Mouse (Mus musculus): Measurements from ENCODE around the gene Rnf5. TPM values are rescaled to one million over a fixed set of nuclear protein-coding genes. Genes with fewer than 3 reads are reported as not detected.

The Rnf5 gene
- polyA plus RNA-seq, 1 experiment from 2014 or later: 104 TPM

GRCm38 (mm10) chr17:34593752-34594525 is 9.6 kb downstream of the Rnf5 start:
- Histone ChIP-seq H3K4me1 (ENCODE audit: control insufficient read depth, insufficient read depth, low read length) (peaks cover 54% of the 10 kb centered on the region), H3K4me2 (replicated peaks; ENCODE audit: low read depth, low read length) (peak overlapping the region; percentile 88), H3K4me3 (ENCODE audit: low read depth, low read length) (peak overlapping the region; percentile 87), H3K36me3 (ENCODE audit: control insufficient read depth, insufficient read depth, low read length) (peaks cover 17% of the 10 kb centered on the region), H3K27ac (ENCODE audit: low read length) (peak overlapping the region; percentile 99; the same call in 1 of the 2 replicates), H3K27me3 (ENCODE audit: control insufficient read depth, insufficient read depth, low read length) (no peaks in the 10 kb centered on the region), H3K9ac (replicated peaks; ENCODE audit: low read depth, low read length) (peak overlapping the region; percentile 95), H3K9me3 (ENCODE audit: control insufficient read depth, low read depth, low read length) (no peaks in the 10 kb centered on the region)
- ATAC-seq (ENCODE audit: insufficient number of reproducible peaks, insufficient read depth, low FRiP score, low read depth): no peak; the same call in 1 of the 2 replicates
- 40% methylated on average over 33 of the region's 34 CpGs for WGBS

GRCm38 (mm10) chr17:34592581-34593549 is 10.6 kb downstream of the Rnf5 start:
- H3K9me3 ChIP-seq (ENCODE audit: control insufficient read depth, low read depth, low read length): no peaks in the 10 kb centered on the region
- peaks cover 17% of the 10 kb centered on the region for H3K36me3 ChIP-seq (ENCODE audit: control insufficient read depth, insufficient read depth, low read length)
- peaks cover 58% of the 10 kb centered on the region for H3K4me1 ChIP-seq (ENCODE audit: control insufficient read depth, insufficient read depth, low read length)
- ATAC-seq (ENCODE audit: insufficient number of reproducible peaks, insufficient read depth, low FRiP score, low read depth): peak; percentile 5; the same call in 1 of the 2 replicates
- H3K9ac ChIP-seq (replicated peaks; ENCODE audit: low read depth, low read length): peak overlapping the region; percentile 95
- H3K27ac ChIP-seq (ENCODE audit: low read length): peak overlapping the region; percentile 99
- WGBS: under 1% methylated on average over 25 of the region's 32 CpGs
- H3K4me3 ChIP-seq (ENCODE audit: low read depth, low read length): peak overlapping the region; percentile 87
- peak overlapping the region; percentile 88 for H3K4me2 ChIP-seq (replicated peaks; ENCODE audit: low read depth, low read length)
- H3K27me3 ChIP-seq (ENCODE audit: control insufficient read depth, insufficient read depth, low read length): no peaks in the 10 kb centered on the region

- Histone ChIP-seq H3K4me2 (replicated peaks; ENCODE audit: low read depth, low read length) (peak overlapping the region; percentile 88), H3K36me3 (ENCODE audit: control insufficient read depth, insufficient read depth, low read length) (peaks cover 17% of the 10 kb centered on the region), H3K4me1 (ENCODE audit: control insufficient read depth, insufficient read depth, low read length) (peaks cover 54% of the 10 kb centered on the region), H3K27ac (ENCODE audit: low read length) (peak overlapping the region; percentile 99), H3K4me3 (ENCODE audit: low read depth, low read length) (peak overlapping the region; percentile 87), H3K9ac (replicated peaks; ENCODE audit: low read depth, low read length) (peak overlapping the region; percentile 95), H3K27me3 (ENCODE audit: control insufficient read depth, insufficient read depth, low read length) (no peaks in the 10 kb centered on the region), H3K9me3 (ENCODE audit: control insufficient read depth, low read depth, low read length) (no peaks in the 10 kb centered on the region)
- under 1% methylated on average over 25 of the region's 35 CpGs for WGBS
- ATAC-seq (ENCODE audit: insufficient number of reproducible peaks, insufficient read depth, low FRiP score, low read depth): peak; percentile 34; the same call in 1 of the 2 replicates
Measured at GRCm38 (mm10) chr17:34591994-34592375, 11.5 kb downstream of the Rnf5 start.

GRCm38 (mm10) chr17:34591029-34591993 is 12.2 kb downstream of the Rnf5 start, which contains the start of gene Pbx2:
Pbx2 (plus strand) TSS chr17:34591266.
- no peak for ATAC-seq (ENCODE audit: insufficient number of reproducible peaks, insufficient read depth, low FRiP score, low read depth)
- Histone ChIP-seq H3K9ac (replicated peaks; ENCODE audit: low read depth, low read length) (peak within 1 kb of the TSS; percentile 95), H3K4me2 (replicated peaks; ENCODE audit: low read depth, low read length) (peak within 1 kb of the TSS; percentile 88), H3K36me3 (ENCODE audit: control insufficient read depth, insufficient read depth, low read length) (peaks cover 17% of the 10 kb centered on the region), H3K9me3 (ENCODE audit: control insufficient read depth, low read depth, low read length) (no peaks in the 10 kb centered on the region), H3K4me1 (ENCODE audit: control insufficient read depth, insufficient read depth, low read length) (peaks cover 50% of the 10 kb centered on the region), H3K27ac (ENCODE audit: low read length) (peak within 1 kb of the TSS; percentile 99), H3K27me3 (ENCODE audit: control insufficient read depth, insufficient read depth, low read length) (no peaks in the 10 kb centered on the region), H3K4me3 (ENCODE audit: low read depth, low read length) (peak within 1 kb of the TSS; percentile 87)
- 4% methylated on average over 21 of the region's 21 CpGs for WGBS

GRCm38 (mm10) chr17:34590154-34590987 is 13.1 kb downstream of the Rnf5 start:
- H3K4me1 ChIP-seq (ENCODE audit: control insufficient read depth, insufficient read depth, low read length): peaks cover 54% of the 10 kb centered on the region
- H3K27ac ChIP-seq (ENCODE audit: low read length): peak overlapping the region; percentile 99; the same call in 1 of the 2 replicates
- H3K27me3 ChIP-seq (ENCODE audit: control insufficient read depth, insufficient read depth, low read length): no peaks in the 10 kb centered on the region
- WGBS: 67% methylated on average over 15 of the region's 15 CpGs
- no peaks in the 10 kb centered on the region for H3K9me3 ChIP-seq (ENCODE audit: control insufficient read depth, low read depth, low read length)
- ATAC-seq (ENCODE audit: insufficient number of reproducible peaks, insufficient read depth, low FRiP score, low read depth): no peak
- H3K4me2 ChIP-seq (replicated peaks; ENCODE audit: low read depth, low read length): peak overlapping the region; percentile 88
- peaks cover 10% of the 10 kb centered on the region for H3K36me3 ChIP-seq (ENCODE audit: control insufficient read depth, insufficient read depth, low read length)
- H3K4me3 ChIP-seq (ENCODE audit: low read depth, low read length): no peak overlapping the region; the same call in 1 of the 2 replicates
- H3K9ac ChIP-seq (replicated peaks; ENCODE audit: low read depth, low read length): no peak overlapping the region

GRCm38 (mm10) chr17:34589681-34590101 is 13.8 kb downstream of the Rnf5 start, which contains the start of gene Gpsm3:
Gpsm3 (plus strand) TSS chr17:34589806.
- Histone ChIP-seq H3K9ac (replicated peaks; ENCODE audit: low read depth, low read length) (no peak within 1 kb of the TSS), H3K36me3 (ENCODE audit: control insufficient read depth, insufficient read depth, low read length) (peaks cover 3% of the 10 kb centered on the region), H3K27me3 (ENCODE audit: control insufficient read depth, insufficient read depth, low read length) (no peaks in the 10 kb centered on the region), H3K9me3 (ENCODE audit: control insufficient read depth, low read depth, low read length) (no peaks in the 10 kb centered on the region), H3K4me3 (ENCODE audit: low read depth, low read length) (no peak within 1 kb of the TSS; the same call in 1 of the 2 replicates), H3K4me2 (replicated peaks; ENCODE audit: low read depth, low read length) (peak within 1 kb of the TSS; percentile 88), H3K4me1 (ENCODE audit: control insufficient read depth, insufficient read depth, low read length) (peaks cover 50% of the 10 kb centered on the region), H3K27ac (ENCODE audit: low read length) (peak within 1 kb of the TSS; percentile 99)
- no peak for ATAC-seq (ENCODE audit: insufficient number of reproducible peaks, insufficient read depth, low FRiP score, low read depth)
- WGBS: 12% methylated on average over 7 of the region's 7 CpGs

- peak overlapping the region; percentile 88; the same call in 1 of the 2 replicates for H3K4me2 ChIP-seq (replicated peaks; ENCODE audit: low read depth, low read length)
- peaks cover 45% of the 10 kb centered on the region for H3K4me1 ChIP-seq (ENCODE audit: control insufficient read depth, insufficient read depth, low read length)
- no peak overlapping the region for H3K9ac ChIP-seq (replicated peaks; ENCODE audit: low read depth, low read length)
- peak overlapping the region; percentile 69 for H3K27ac ChIP-seq (ENCODE audit: low read length)
- H3K36me3 ChIP-seq (ENCODE audit: control insufficient read depth, insufficient read depth, low read length): no peaks in the 10 kb centered on the region; the same call in 1 of the 2 replicates
- H3K9me3 ChIP-seq (ENCODE audit: control insufficient read depth, low read depth, low read length): no peaks in the 10 kb centered on the region
- no peak for ATAC-seq (ENCODE audit: insufficient number of reproducible peaks, insufficient read depth, low FRiP score, low read depth)
- 48% methylated on average over 7 of the region's 7 CpGs for WGBS
- H3K4me3 ChIP-seq (ENCODE audit: low read depth, low read length): no peak overlapping the region
- H3K27me3 ChIP-seq (ENCODE audit: control insufficient read depth, insufficient read depth, low read length): no peaks in the 10 kb centered on the region
Measured at GRCm38 (mm10) chr17:34589206-34589605, 14.3 kb downstream of the Rnf5 start.

Measured in stomach, embryonic 14.5 days (tissue).